Mouse (Mus musculus): Measurements from ENCODE around the gene Nap1l4.

Nap1l4 gene

GRCm38 (mm10) chr7:143514416-143514768, 34.5 kb downstream of the Nap1l4 start:
- DNase-seq (ENCODE audit: low spot score) = no peak

DNA sequence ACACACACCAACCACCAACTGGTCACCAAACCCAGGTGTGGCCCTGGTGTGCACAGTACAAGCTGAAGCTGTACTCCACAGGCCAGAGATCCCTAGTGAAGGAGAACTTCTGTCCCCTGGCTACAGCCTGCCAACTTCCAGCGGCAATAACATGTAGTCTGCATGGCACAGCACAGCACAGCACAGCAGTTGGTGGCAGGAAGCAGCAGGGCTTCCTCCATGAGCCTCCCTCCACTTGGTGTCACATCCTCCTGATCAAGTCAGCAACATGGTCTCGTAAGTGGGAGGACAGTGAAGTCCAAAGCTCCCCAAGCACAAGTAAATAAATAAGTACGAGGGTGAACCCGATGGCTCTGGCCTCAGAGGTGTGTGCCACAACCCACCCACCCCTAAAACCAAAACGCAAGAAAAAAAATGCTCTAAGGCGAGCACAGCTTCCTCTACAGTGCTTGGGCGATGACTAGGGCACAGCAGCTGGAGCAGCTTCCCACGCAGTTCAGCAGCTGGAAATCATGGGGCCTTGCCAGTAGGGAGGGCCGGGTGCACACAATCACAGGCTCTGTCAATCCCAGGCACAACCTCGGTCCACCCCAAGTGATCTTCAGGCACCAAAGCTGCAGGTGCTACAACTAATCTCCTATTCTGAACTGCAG, 35.0 kb downstream of the Nap1l4 start:
- DNase-seq (ENCODE audit: low spot score) = no peak

- DNase-seq (ENCODE audit: low spot score) = no peak
Observed at GRCm38 (mm10) chr7:143511335-143511712, 37.6 kb downstream of the Nap1l4 start.

- no peak for DNase-seq (ENCODE audit: low spot score)
Observed at GRCm38 (mm10) chr7:143510593-143511334, 38.1 kb downstream of the Nap1l4 start.

DNA sequence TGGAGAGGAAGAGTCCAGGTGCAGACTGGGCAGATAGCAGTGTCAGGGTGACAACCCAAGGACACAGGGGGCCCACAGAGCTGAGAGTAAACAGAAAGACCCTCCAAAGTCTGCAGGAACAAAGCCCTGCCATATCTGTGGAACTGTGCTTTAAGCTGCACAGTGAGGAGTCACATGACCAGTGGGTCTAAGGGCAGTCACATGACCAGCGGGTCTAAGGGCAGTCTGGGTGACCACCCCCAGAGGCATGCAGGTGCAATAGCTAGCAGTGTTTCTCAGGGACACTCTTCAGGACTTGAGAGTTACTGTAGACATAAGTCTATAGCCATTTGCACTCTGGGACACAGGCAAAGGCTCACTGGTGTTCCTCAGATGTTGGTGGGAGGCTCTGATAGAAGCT, 39.3 kb downstream of the Nap1l4 start:
- DNase-seq (ENCODE audit: low spot score) = no peak

GRCm38 (mm10) chr7:143506675-143507074, 42.2 kb downstream of the Nap1l4 start:
- DNase-seq (ENCODE audit: low spot score) = no peak

- no peak for DNase-seq (ENCODE audit: low spot score)
Observed at GRCm38 (mm10) chr7:143506271-143506670, 42.6 kb downstream of the Nap1l4 start.

DNA sequence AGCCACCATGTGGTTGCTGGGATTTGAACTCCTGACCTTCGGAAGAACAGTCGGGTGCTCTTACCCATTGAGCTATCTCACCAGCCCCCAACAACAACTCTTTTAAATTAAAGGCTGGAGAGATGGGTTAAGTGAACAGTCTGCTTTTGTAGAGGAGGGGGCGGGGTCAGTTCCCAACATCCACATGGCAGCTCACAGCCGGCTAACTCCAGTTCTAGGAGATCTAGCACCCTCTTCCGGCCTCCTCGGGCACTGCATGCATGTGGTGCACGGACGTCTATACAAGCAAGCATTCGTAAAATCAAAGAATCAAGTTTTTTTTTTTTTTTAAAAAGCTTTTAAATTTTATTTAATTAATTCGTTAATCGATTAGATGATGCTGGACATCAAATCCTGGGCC, 43.1 kb downstream of the Nap1l4 start:
- peak; percentile 50 for DNase-seq (ENCODE audit: low spot score)

GRCm38 (mm10) chr7:143505411-143505810, 43.5 kb downstream of the Nap1l4 start:
- no peak for DNase-seq (ENCODE audit: low spot score)

DNA sequence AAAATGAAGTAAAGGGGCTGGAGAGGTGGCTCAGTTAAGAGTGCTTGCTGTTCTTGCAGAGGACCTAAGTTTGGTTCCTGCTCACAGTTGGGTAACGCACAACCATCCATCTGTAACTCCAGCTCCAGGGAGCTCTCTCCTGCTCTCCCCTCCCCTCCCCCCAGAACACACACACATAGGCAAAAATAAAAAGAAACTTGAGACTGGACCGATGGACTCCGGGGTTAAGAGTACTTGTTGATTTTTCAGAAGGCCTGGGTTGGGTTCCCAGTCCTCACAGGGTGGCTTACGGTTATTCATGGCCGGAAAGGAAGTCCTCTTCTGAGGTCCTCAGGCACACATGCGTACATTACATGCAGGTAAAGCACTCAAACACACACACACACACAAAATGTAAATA, 45.0 kb downstream of the Nap1l4 start:
- DNase-seq (ENCODE audit: low spot score) = no peak

- no peak for DNase-seq (ENCODE audit: low spot score)
Observed at GRCm38 (mm10) chr7:143502418-143503200, 46.3 kb downstream of the Nap1l4 start, which contains the start of gene Phlda2. TSS of gene Phlda2 (minus strand) at chr7:143503150.

DNA sequence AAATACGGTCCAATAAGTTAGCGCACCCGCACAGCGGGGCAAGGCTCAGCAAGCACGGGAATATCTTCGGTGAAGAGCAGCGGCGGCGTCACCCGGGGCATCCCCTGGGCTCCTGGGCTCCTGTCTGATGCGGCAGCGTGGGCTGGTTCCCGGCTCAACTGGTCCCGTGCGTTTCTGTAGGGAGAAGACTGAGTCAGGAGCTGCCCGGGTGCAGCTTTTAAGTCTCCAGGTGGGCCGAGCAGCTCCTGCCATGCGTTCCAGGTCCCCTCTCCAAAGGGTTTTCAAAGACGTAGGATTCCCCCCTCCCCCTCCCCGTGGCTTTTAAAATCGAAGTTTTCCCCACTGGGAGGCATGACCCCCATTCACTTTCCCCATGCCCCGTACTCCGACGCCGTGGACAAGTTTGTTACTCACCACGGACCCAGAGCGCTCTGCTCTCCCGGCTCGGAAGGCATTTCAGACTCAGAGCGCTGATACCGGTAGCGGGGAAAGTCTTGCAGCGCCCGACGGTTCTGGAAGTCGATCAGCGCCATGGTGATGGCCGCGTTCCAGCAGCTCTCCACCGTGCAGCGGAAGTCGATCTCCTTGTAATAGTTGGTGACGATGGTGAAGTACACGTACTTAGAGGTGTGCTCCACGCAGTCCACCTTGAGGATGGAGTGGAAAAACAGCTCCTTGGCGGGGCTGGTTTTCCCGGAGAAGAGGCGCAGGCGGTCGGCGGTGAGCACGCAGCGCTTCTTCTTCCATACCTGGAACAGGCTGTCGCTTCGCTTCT, 47.1 kb downstream of the Nap1l4 start:
- DNase-seq (ENCODE audit: low spot score) = no peak

- no peak for DNase-seq (ENCODE audit: low spot score)
Observed at GRCm38 (mm10) chr7:143500912-143501311, 48.0 kb downstream of the Nap1l4 start.

DNA sequence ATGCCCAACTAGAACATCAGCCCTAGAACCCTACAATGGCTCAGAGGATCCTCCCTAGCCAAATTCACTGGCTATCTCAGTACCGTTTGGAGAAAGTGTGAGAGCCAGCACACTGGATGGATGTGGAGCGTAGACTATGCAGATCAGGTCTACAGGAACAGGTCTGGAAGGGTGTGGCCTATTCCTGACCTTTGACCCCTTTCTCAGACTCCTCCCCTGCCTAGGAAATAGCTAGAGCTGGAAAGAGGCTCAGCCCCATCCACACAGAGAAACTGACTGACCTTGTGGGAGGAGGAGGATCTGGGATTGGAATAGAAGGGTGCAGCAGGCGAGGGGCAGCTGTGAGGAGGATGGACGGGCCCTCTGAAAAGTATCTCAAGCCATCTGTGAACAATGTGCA, 50.3 kb downstream of the Nap1l4 start:
- DNase-seq (ENCODE audit: low spot score) = no peak

DNA sequence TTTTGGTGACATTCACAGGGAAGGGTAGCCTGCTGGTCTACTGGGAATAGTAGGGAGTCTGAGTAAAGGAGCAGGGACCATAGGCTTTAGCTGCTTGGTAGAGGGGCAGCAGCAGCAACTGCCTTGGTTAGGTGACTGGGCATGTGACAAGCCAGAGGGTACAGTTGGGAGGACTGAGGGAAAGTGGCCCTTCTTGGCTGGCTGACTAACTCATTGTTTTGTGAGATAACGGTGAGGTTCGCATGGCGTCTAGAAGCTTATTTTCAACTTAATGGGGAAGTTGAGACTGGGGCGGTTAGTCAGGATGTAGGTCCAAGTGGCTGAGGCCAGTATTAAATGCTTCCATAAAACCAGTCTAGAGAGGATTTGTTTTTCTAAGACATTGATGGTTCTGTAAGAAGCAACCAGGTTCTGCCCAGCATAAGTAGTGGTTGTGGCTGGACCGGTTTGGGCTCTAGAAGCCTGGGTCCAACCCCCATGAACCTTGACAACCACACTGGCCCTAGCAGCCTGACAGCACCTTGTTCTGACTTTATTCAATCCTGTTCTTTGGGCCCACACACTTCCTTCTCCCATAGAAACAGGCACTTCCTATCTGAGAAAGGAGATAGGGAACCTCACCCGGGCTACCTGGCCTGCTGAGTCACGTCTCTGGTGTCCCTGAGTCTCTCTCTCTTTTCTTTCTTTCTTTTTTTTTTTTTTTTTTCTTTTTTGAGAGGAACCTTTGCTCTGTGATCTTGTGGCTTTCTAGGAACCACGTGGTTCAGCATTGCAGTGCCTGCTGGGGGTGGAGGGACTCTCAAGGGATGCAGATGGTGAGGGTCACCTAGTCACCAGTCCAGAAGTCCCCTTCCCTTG, 53.6 kb downstream of the Nap1l4 start:
- DNase-seq (ENCODE audit: low spot score) = no peak

GRCm38 (mm10) chr7:143493616-143494126, 55.2 kb downstream of the Nap1l4 start:
- DNase-seq (ENCODE audit: low spot score) = no peak

DNA sequence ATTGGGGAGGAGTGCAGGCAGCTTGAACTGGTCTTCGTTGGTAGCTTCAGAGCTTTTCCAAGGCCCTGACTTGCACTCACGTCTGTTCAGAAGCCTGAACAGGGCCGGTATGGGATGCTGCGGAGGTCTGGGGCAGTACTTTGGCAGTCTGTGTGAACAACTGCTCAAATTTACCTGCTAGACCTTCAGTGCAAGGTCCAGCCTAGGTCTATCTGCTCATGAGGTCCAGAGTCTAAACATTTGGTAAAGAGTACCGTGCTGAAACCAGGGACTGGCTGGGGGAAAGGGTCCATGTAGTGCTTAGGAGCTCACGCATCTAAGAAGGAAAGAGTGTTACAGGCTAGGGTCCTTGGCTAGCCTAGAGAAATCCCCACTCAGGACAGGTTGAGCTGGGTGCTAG, 59.2 kb downstream of the Nap1l4 start:
- no peak for DNase-seq (ENCODE audit: low spot score)

DNA sequence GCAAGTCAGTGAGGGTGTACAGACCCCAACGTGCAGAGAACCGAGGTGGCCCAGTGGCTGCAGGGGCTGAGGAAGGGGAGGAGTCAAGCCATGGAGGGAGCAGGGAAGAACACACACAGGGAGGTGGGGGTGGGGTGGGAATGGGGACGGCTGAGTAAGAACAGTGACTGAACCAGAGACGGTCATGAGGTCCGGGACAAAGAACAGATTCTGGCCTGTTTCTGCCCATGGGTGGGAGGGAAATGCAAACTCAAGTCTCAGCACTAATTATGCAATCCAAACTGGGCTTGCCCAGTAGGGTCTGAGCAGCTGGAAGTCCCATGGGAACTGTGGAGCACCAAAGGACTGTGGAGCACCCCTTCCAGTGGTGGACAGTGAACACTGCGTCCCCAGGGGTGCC, 66.4 kb downstream of the Nap1l4 start:
- DNase-seq (ENCODE audit: low spot score) = no peak

DNA sequence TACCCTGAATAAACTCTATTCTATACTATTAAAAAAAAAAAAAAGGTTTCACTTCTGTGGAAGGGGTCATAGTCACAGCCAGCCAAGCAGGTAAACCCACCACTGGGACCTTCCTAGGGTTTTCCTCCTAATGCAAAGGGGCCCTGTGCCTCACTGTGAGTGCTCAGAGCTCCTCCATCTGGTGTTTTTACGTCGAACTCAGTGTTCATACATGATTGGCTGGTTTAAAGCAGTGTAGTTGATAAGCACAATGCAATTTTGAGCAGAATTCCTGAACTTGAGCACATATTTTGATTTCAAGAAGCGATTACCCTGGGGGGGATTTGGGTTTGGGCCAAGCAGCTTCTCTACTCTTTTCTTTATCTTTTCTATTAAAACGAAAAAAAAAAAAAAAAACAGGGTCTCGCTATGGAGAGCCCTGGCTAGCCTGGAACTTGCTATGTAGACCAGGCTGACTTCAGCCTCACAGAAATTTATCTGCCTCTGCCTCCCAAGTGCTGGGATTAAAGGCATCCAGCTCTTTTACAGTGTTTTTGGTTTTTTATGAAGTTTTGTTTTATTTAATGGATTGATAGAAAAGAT, 67.0 kb downstream of the Nap1l4 start:
- no peak for DNase-seq (ENCODE audit: low spot score)

DNA sequence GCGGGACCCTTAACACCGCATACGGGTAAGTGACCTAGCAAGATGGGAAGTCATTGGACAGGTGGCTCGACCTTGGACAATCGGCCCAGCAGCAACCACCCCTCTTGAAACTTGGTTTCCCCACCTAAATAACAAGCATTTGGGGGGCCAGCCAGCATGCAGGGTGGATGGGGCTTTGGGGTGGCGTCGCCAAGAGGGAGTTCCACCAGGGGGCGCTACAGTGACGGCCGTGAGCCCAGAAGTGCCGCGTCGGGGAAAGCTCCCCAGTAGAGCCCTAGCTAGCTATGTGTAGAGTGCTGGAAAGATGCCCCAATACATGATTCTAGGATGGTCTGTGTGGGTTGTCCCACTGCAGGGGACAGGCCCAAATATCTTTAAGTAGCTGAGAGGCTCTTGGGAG, 68.4 kb downstream of the Nap1l4 start:
- peak; percentile 42 for DNase-seq (ENCODE audit: low spot score)

DNA sequence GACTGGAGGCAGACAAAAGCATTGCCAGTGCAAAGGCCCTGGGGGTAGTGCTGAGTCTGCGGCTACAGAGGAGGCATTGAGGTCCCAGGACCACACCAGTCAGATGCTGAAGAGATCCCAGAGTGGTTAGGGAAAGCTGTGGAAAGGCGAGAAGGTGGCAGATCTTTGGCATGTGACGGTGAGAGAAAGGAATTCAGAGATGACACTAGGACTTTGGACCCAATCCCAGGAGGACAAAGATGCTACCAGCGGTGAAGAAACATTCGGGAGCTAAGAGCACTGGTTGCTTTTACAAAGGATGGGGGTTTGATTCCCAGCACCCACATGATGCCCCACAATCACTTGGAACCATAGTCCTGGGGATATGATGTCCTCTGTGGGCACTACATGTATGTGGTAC, 71.1 kb downstream of the Nap1l4 start:
- no peak for DNase-seq (ENCODE audit: low spot score)
